Mouse (Mus musculus) MEL (cell line): ENCODE measurements around the gene Tmem200c. TPM values are rescaled to one million over a fixed set of nuclear protein-coding genes. Genes with fewer than 3 reads are reported as not detected.

Experiments
- DNase-seq: peaks from one replicate; pipeline ENCODE4 v3.0.0; 2011; ENCODE audit warnings: low read depth, low spot score
- H3K27ac ChIP-seq: 2 replicates; pipeline ENCODE4 v1.5.1; 2012; ENCODE audit warnings: low read depth, mild to moderate bottlenecking, control low read depth, low read length, moderate library complexity; ENCODE audit not compliant: control insufficient read depth
- H3K27me3 ChIP-seq, 2 experiments: fragments of 150-350 bp in 1 of 2; sonication (generic) in 1 of 2; 2 replicates each; pipeline ENCODE4 v1.6.1; 2012; ENCODE audit warnings: low read length in 2 of 2, mild to moderate bottlenecking in 2 of 2, improper control_type of control experiment in 1 of 2, moderate library complexity in 1 of 2; ENCODE audit not compliant: insufficient read depth in 2 of 2, control insufficient read depth in 1 of 2
- H3K36me3 ChIP-seq, 2 experiments: 2 replicates each; pipeline ENCODE4 v1.6.1; 2012 to 2014; ENCODE audit warnings: low read length in 2 of 2, improper control_type of control experiment in 1 of 2, inconsistent platforms in 1 of 2, mild to moderate bottlenecking in 1 of 2; ENCODE audit not compliant: insufficient read depth in 2 of 2, control insufficient read depth in 1 of 2
- H3K4me1 ChIP-seq, 2 experiments: fragments of 150-350 bp in 1 of 2; sonication (generic) in 1 of 2; 2 replicates each; pipeline ENCODE4 v1.6.1; 2012; ENCODE audit warnings: low read length in 2 of 2, improper control_type of control experiment in 1 of 2, mild to moderate bottlenecking in 1 of 2; ENCODE audit not compliant: insufficient read depth in 2 of 2, control insufficient read depth in 1 of 2
- H3K4me3 ChIP-seq, 2 experiments: fragments of 150-350 bp in 1 of 2; sonication (generic) in 1 of 2; 2 replicates each; pipeline ENCODE4 v1.5.1; 2012; ENCODE audit warnings: low read depth in 2 of 2, low read length in 2 of 2, mild to moderate bottlenecking in 2 of 2, moderate library complexity in 2 of 2, control low read depth in 1 of 2, improper control_type of control experiment in 1 of 2; ENCODE audit not compliant: control insufficient read depth in 1 of 2, insufficient read depth in 1 of 2
- H3K79me2 ChIP-seq: 2 replicates; pipeline ENCODE4 v1.6.1; 2012; ENCODE audit warnings: mild to moderate bottlenecking, low read length, moderate library complexity; ENCODE audit not compliant: control insufficient read depth, poor library complexity, insufficient read depth
- H3K9ac ChIP-seq: 2 replicates; pipeline ENCODE4 v1.6.1; 2012; ENCODE audit warnings: low read depth, mild to moderate bottlenecking, control low read depth, low read length, moderate library complexity; ENCODE audit not compliant: control insufficient read depth, poor library complexity, severe bottlenecking
- H3K9me3 ChIP-seq: fragments of 150-350 bp; sonication (generic); replicated peaks from 2 replicates; pipeline ENCODE4 v1.6.1; 2012; ENCODE audit warnings: mild to moderate bottlenecking, low read length, improper control_type of control experiment, moderate library complexity; ENCODE audit not compliant: insufficient read depth
- EP300 ChIP-seq, 2 experiments: IDR thresholded peaks; 2 replicates each; pipeline ENCODE4 v1.6.1; 2011; ENCODE audit warnings: improper control_type of control experiment in 2 of 2, low read length in 2 of 2, low read depth in 1 of 2, mild to moderate bottlenecking in 1 of 2
- ETS1 ChIP-seq: IDR thresholded peaks from 2 replicates; pipeline ENCODE4 v1.6.1; 2012; ENCODE audit warnings: low read depth, mild to moderate bottlenecking, inconsistent platforms, low read length, improper control_type of control experiment, moderate library complexity
- HCFC1 ChIP-seq: IDR thresholded peaks from 2 replicates; pipeline ENCODE4 v1.6.1; 2012; ENCODE audit warnings: low read depth, mild to moderate bottlenecking, inconsistent platforms, low read length, improper control_type of control experiment, moderate library complexity
- JUND ChIP-seq: IDR thresholded peaks from 2 replicates; pipeline ENCODE4 v1.6.1; 2011; ENCODE audit warnings: low read depth, mild to moderate bottlenecking, improper control_type of control experiment, low read length
- KAT2A ChIP-seq: conservative IDR thresholded peaks from 2 replicates; pipeline ENCODE4 v1.6.1; 2012; ENCODE audit warnings: low read depth, low read length, improper control_type of control experiment, inconsistent platforms
- MAX ChIP-seq: IDR thresholded peaks from 2 replicates; pipeline ENCODE4 v1.6.1; 2011; ENCODE audit warnings: low read length, improper control_type of control experiment
- MXI1 ChIP-seq: IDR thresholded peaks from 2 replicates; pipeline ENCODE4 v1.6.1; 2011; ENCODE audit warnings: mild to moderate bottlenecking, low read depth, low read length, improper control_type of control experiment
- MYC ChIP-seq: IDR thresholded peaks from 2 replicates; pipeline ENCODE4 v1.6.1; 2011; ENCODE audit warnings: low read depth, mild to moderate bottlenecking, low read length, improper control_type of control experiment, moderate library complexity
- NELFE ChIP-seq: IDR thresholded peaks from 2 replicates; pipeline ENCODE4 v1.6.1; 2011; ENCODE audit warnings: low read depth, low read length, improper control_type of control experiment
- POLR2AphosphoS5 ChIP-seq: IDR thresholded peaks from 2 replicates; pipeline ENCODE4 v1.6.1; 2012; ENCODE audit warnings: low read depth, borderline replicate concordance, mild to moderate bottlenecking, inconsistent platforms, low read length, moderate library complexity, mixed read lengths
- RCOR1 ChIP-seq: IDR thresholded peaks from 2 replicates; pipeline ENCODE4 v1.6.1; 2012; ENCODE audit warnings: low read depth, mild to moderate bottlenecking, inconsistent platforms, low read length, improper control_type of control experiment
- SMC3 ChIP-seq: IDR thresholded peaks from 2 replicates; pipeline ENCODE4 v1.6.1; 2011; ENCODE audit warnings: low read depth, low read length, improper control_type of control experiment
- TAL1 ChIP-seq: IDR thresholded peaks from 2 replicates; pipeline ENCODE4 v1.6.1; 2012; ENCODE audit warnings: mild to moderate bottlenecking, inconsistent platforms, low read length, moderate library complexity, mixed read lengths
- TBP ChIP-seq: IDR thresholded peaks from 2 replicates; pipeline ENCODE4 v1.8.0; 2011; ENCODE audit warnings: low read depth, low read length, improper control_type of control experiment
- TCF12 ChIP-seq: IDR thresholded peaks from 2 replicates; pipeline ENCODE4 v1.6.1; 2014; ENCODE audit warnings: low read depth, mild to moderate bottlenecking, inconsistent platforms, low read length, improper control_type of control experiment, moderate library complexity
- UBTF ChIP-seq: IDR thresholded peaks from 2 replicates; pipeline ENCODE4 v1.6.1; 2012; ENCODE audit warnings: low read depth, mild to moderate bottlenecking, inconsistent platforms, low read length, improper control_type of control experiment, moderate library complexity, borderline replicate concordance; ENCODE audit not compliant: insufficient read depth
- USF1 ChIP-seq: IDR thresholded peaks from 2 replicates; pipeline ENCODE4 v1.6.1; 2014; ENCODE audit warnings: low read depth, mild to moderate bottlenecking, inconsistent platforms, low read length, improper control_type of control experiment, moderate library complexity
- USF2 ChIP-seq, 2 experiments: IDR thresholded peaks; 2 replicates each; pipeline ENCODE4 v1.6.1; 2011 to 2012; ENCODE audit warnings: improper control_type of control experiment in 2 of 2, low read length in 2 of 2, borderline replicate concordance in 1 of 2, inconsistent platforms in 1 of 2, low read depth in 1 of 2, mild to moderate bottlenecking in 1 of 2; ENCODE audit not compliant: insufficient read depth in 1 of 2
- ZMIZ1 ChIP-seq: IDR thresholded peaks from 2 replicates; pipeline ENCODE4 v1.6.1; 2012; ENCODE audit warnings: low read depth, mild to moderate bottlenecking, inconsistent platforms, low read length, improper control_type of control experiment, moderate library complexity
- ZNF384 ChIP-seq: IDR thresholded peaks from 2 replicates; pipeline ENCODE4 v1.6.1; 2012; ENCODE audit warnings: low read depth, mild to moderate bottlenecking, inconsistent platforms, low read length, improper control_type of control experiment
- polyA plus RNA-seq, 2 experiments: library from polyadenylated mRNA; stranded (reverse) in 1 of 2; unstranded in 1 of 2; fragments of >175 nt in 1 of 2; fragments of >200 nt in 1 of 2; gene quantifications; 2 replicates each; pipeline versions ENCODE4 v1.2.1 to v1.2.4; 2012; ENCODE audit warnings: low replicate concordance in 2 of 2, low read depth in 1 of 2; ENCODE audit not compliant: insufficient read length in 2 of 2, insufficient read depth in 1 of 2, missing spikeins in 1 of 2
- total RNA-seq: library from RNA; depleted of rRNA; stranded (reverse); fragments of 300-350 nt; gene quantifications from 2 replicates; pipeline ENCODE4 v1.2.3, GENCODE M21; 2012

Gene Tmem200c
- total and polyA plus RNA-seq, 3 experiments, result not detected

GRCm38 (mm10) chr17:68881725-68882524 lies 55.5 kb downstream of the Tmem200c start:
- Histone ChIP-seq H3K4me3 (no peak overlapping the region), H3K79me2 (no peaks in the 10 kb centered on the region), H3K27me3 (no peaks in the 10 kb centered on the region), H3K27ac (no peak overlapping the region), H3K9me3 (no peaks in the 10 kb centered on the region), H3K9ac (no peak overlapping the region), H3K36me3 (no peaks in the 10 kb centered on the region), H3K4me1 (no peaks in the 10 kb centered on the region)
- DNase-seq, result no peak
- TF ChIP-seq KAT2A (no peak), SMC3 (no peak), HCFC1 (no peak), TBP (no peak), USF1 (no peak), ETS1 (no peak), ZNF384 (no peak), JUND (no peak), NELFE (no peak), EP300 (IDR thresholded peaks at IDR 0.05; ENCODE audit: low read depth in 1 of 2, low read length in 2 of 2) (no peak), TAL1 (no peak), RCOR1 (no peak), USF2 (IDR thresholded peaks at IDR 0.05; ENCODE audit: borderline replicate concordance in 1 of 2, insufficient read depth in 1 of 2, low read depth in 1 of 2, low read length in 2 of 2) (no peak), TCF12 (no peak), MAX (no peak), MXI1 (no peak), MYC (no peak), ZMIZ1 (no peak), UBTF (no peak)

- DNase-seq, result no peak
- Histone ChIP-seq H3K27ac (no peak overlapping the region), H3K36me3 (no peaks in the 10 kb centered on the region), H3K79me2 (no peaks in the 10 kb centered on the region), H3K9me3 (no peaks in the 10 kb centered on the region), H3K9ac (no peak overlapping the region), H3K4me3 (no peak overlapping the region), H3K27me3 (no peaks in the 10 kb centered on the region), H3K4me1 (no peaks in the 10 kb centered on the region)
- TF ChIP-seq ETS1, result no peak
- TF ChIP-seq JUND, result no peak
- no peak for TF ChIP-seq USF2 (IDR thresholded peaks at IDR 0.05; ENCODE audit: borderline replicate concordance in 1 of 2, insufficient read depth in 1 of 2, low read depth in 1 of 2, low read length in 2 of 2)
- TF ChIP-seq NELFE, result no peak
- TF ChIP-seq POLR2AphosphoS5, result no peak
These were observed 57.2 kb downstream of the Tmem200c start for GRCm38 (mm10) chr17:68883474-68884083.
